Mouse (Mus musculus): ENCODE measurements at regions not wholly inside any gene's neighbourhood (a gene's known extent, or its start where the extent isn't known, plus 50 kb on each side); places are given as distances from the start of the nearest gene placed in this dataset.

GRCm38 (mm10) chr4:105983018-105983417 lies 193.3 kb downstream of the Gm12728 start:
- no peak for TF ChIP-seq CTCF (IDR thresholded peaks at IDR 0.05; ENCODE audit: control insufficient read depth, insufficient read depth, low read length)
- no peak for TF ChIP-seq POLR2A (IDR thresholded peaks at IDR 0.05; ENCODE audit: borderline replicate concordance, control insufficient read depth, low read depth, low read length)
